Mouse (Mus musculus): Measurements from ENCODE around the gene Hist1h2af. TPM values are rescaled to one million over a fixed set of nuclear protein-coding genes. Genes with fewer than 3 reads are reported as not detected.

Hist1h2af gene
- polyA plus RNA-seq, 1 experiment from 2014 or later = 8.3 TPM

GRCm38 (mm10) chr13:23500424-23501200 is 33.1 kb upstream of the Hist1h2af start:
- Histone ChIP-seq H3K4me2 (peak overlapping the region; percentile 65), H3K9me3 (replicated peaks) (no peaks in the 10 kb centered on the region), H3K4me3 (replicated peaks) (peak overlapping the region; percentile 36), H3K27me3 (no peaks in the 10 kb centered on the region), H3K27ac (replicated peaks) (no peak overlapping the region), H3K36me3 (replicated peaks) (no peaks in the 10 kb centered on the region), H3K9ac (no peak overlapping the region), H3K4me1 (replicated peaks) (peaks cover 58% of the 10 kb centered on the region)
- peak; percentile 77 for ATAC-seq (ENCODE audit: insufficient read depth)
- under 1% methylated on average over 17 of the region's 17 CpGs for WGBS (ENCODE audit: insufficient replicate concordance)

- H3K27me3 ChIP-seq = no peaks in the 10 kb centered on the region
- ATAC-seq (ENCODE audit: insufficient read depth) = no peak
- no peaks in the 10 kb centered on the region for H3K36me3 ChIP-seq (replicated peaks)
- H3K4me3 ChIP-seq (replicated peaks) = peak overlapping the region; percentile 36
- no peak overlapping the region for H3K27ac ChIP-seq (replicated peaks)
- peak overlapping the region; percentile 65 for H3K4me2 ChIP-seq
- peaks cover 67% of the 10 kb centered on the region for H3K4me1 ChIP-seq (replicated peaks)
- no peaks in the 10 kb centered on the region for H3K9me3 ChIP-seq (replicated peaks)
- 15% methylated on average over 5 of the region's 5 CpGs for WGBS (ENCODE audit: insufficient replicate concordance)
- H3K9ac ChIP-seq = peak overlapping the region; percentile 8; the same call in 1 of the 2 replicates
Measured at GRCm38 (mm10) chr13:23501511-23501910, 32.2 kb upstream of the Hist1h2af start.

- 28% methylated on average over 9 of the region's 9 CpGs for WGBS (ENCODE audit: insufficient replicate concordance)
- Histone ChIP-seq H3K27me3 (no peaks in the 10 kb centered on the region), H3K4me1 (replicated peaks) (peaks cover 69% of the 10 kb centered on the region), H3K27ac (replicated peaks) (no peak overlapping the region), H3K36me3 (replicated peaks) (no peaks in the 10 kb centered on the region), H3K9ac (peak overlapping the region; percentile 19; the same call in 1 of the 2 replicates), H3K9me3 (replicated peaks) (no peaks in the 10 kb centered on the region), H3K4me3 (replicated peaks) (peak overlapping the region; percentile 36), H3K4me2 (peak overlapping the region; percentile 65)
- ATAC-seq (ENCODE audit: insufficient read depth) = no peak
Measured at GRCm38 (mm10) chr13:23502031-23502567, 31.6 kb upstream of the Hist1h2af start.

- no peak overlapping the region for H3K27ac ChIP-seq (replicated peaks)
- no peaks in the 10 kb centered on the region for H3K9me3 ChIP-seq (replicated peaks)
- ATAC-seq (ENCODE audit: insufficient read depth) = no peak
- H3K4me2 ChIP-seq = no peak overlapping the region
- no peak overlapping the region for H3K4me3 ChIP-seq (replicated peaks)
- 68% methylated on average over 4 of the region's 4 CpGs for WGBS (ENCODE audit: insufficient replicate concordance)
- H3K9ac ChIP-seq = no peak overlapping the region
- no peaks in the 10 kb centered on the region for H3K36me3 ChIP-seq (replicated peaks)
- H3K4me1 ChIP-seq (replicated peaks) = peaks cover 72% of the 10 kb centered on the region
- no peaks in the 10 kb centered on the region for H3K27me3 ChIP-seq
Measured at GRCm38 (mm10) chr13:23502916-23503315, 30.8 kb upstream of the Hist1h2af start.

GRCm38 (mm10) chr13:23503797-23504196 is 29.9 kb upstream of the Hist1h2af start:
- no peak overlapping the region for H3K4me3 ChIP-seq (replicated peaks)
- no peak overlapping the region for H3K27ac ChIP-seq (replicated peaks)
- H3K27me3 ChIP-seq = no peaks in the 10 kb centered on the region
- 1% methylated on average over 9 of the region's 9 CpGs for WGBS (ENCODE audit: insufficient replicate concordance)
- H3K4me1 ChIP-seq (replicated peaks) = peaks cover 68% of the 10 kb centered on the region
- ATAC-seq (ENCODE audit: insufficient read depth) = no peak
- H3K9me3 ChIP-seq (replicated peaks) = no peaks in the 10 kb centered on the region
- H3K4me2 ChIP-seq = peak overlapping the region; percentile 23
- H3K36me3 ChIP-seq (replicated peaks) = no peaks in the 10 kb centered on the region
- no peak overlapping the region for H3K9ac ChIP-seq

- Histone ChIP-seq H3K4me2 (peak overlapping the region; percentile 76), H3K9me3 (replicated peaks) (no peaks in the 10 kb centered on the region), H3K36me3 (replicated peaks) (no peaks in the 10 kb centered on the region), H3K4me1 (replicated peaks) (peaks cover 60% of the 10 kb centered on the region), H3K9ac (peak overlapping the region; percentile 64), H3K27me3 (no peaks in the 10 kb centered on the region), H3K4me3 (replicated peaks) (peak overlapping the region; percentile 55), H3K27ac (replicated peaks) (peak overlapping the region; percentile 49; the same call in 1 of the 2 replicates)
- 4% methylated on average over 14 of the region's 14 CpGs for WGBS (ENCODE audit: insufficient replicate concordance)
- ATAC-seq (ENCODE audit: insufficient read depth) = 0 out of 2 replicates have a peak, but pooled peaks have one; percentile 33
Measured at GRCm38 (mm10) chr13:23505662-23506345, 27.9 kb upstream of the Hist1h2af start.

- Histone ChIP-seq H3K36me3 (replicated peaks) (no peaks in the 10 kb centered on the region), H3K4me2 (peak overlapping the region; percentile 76), H3K27ac (replicated peaks) (0 out of 2 replicates have a peak overlapping the region, but pooled peaks have one; percentile 31), H3K27me3 (no peaks in the 10 kb centered on the region), H3K4me3 (replicated peaks) (peak overlapping the region; percentile 55), H3K9ac (peak overlapping the region; percentile 64), H3K4me1 (replicated peaks) (peaks cover 56% of the 10 kb centered on the region), H3K9me3 (replicated peaks) (no peaks in the 10 kb centered on the region)
- under 1% methylated on average over 13 of the region's 13 CpGs for WGBS (ENCODE audit: insufficient replicate concordance)
- peak; percentile 58 for ATAC-seq (ENCODE audit: insufficient read depth)
Measured at GRCm38 (mm10) chr13:23506351-23506750, 27.4 kb upstream of the Hist1h2af start.

- 10% methylated on average over 14 of the region's 14 CpGs for WGBS (ENCODE audit: insufficient replicate concordance)
- Histone ChIP-seq H3K9me3 (replicated peaks) (no peaks in the 10 kb centered on the region), H3K4me2 (peak overlapping the region; percentile 76), H3K9ac (no peak overlapping the region), H3K36me3 (replicated peaks) (no peaks in the 10 kb centered on the region), H3K27me3 (no peaks in the 10 kb centered on the region), H3K4me1 (replicated peaks) (peaks cover 53% of the 10 kb centered on the region), H3K4me3 (replicated peaks) (peak overlapping the region; percentile 55), H3K27ac (replicated peaks) (0 out of 2 replicates have a peak overlapping the region, but pooled peaks have one; percentile 31)
- ATAC-seq (ENCODE audit: insufficient read depth) = 0 out of 2 replicates have a peak, but pooled peaks have one; percentile 26
Measured at GRCm38 (mm10) chr13:23506819-23507515, 26.7 kb upstream of the Hist1h2af start.

GRCm38 (mm10) chr13:23510127-23510526 is 23.6 kb upstream of the Hist1h2af start:
- no peak overlapping the region for H3K4me2 ChIP-seq
- 42% methylated on average over 1 of the region's 1 CpGs for WGBS (ENCODE audit: insufficient replicate concordance)
- H3K27me3 ChIP-seq = no peaks in the 10 kb centered on the region
- no peak overlapping the region for H3K4me3 ChIP-seq (replicated peaks)
- H3K9ac ChIP-seq = no peak overlapping the region
- H3K4me1 ChIP-seq (replicated peaks) = peaks cover 36% of the 10 kb centered on the region
- no peaks in the 10 kb centered on the region for H3K36me3 ChIP-seq (replicated peaks)
- H3K27ac ChIP-seq (replicated peaks) = no peak overlapping the region
- ATAC-seq (ENCODE audit: insufficient read depth) = no peak
- H3K9me3 ChIP-seq (replicated peaks) = no peaks in the 10 kb centered on the region

- no peak for ATAC-seq (ENCODE audit: insufficient read depth)
- Histone ChIP-seq H3K27ac (replicated peaks) (no peak overlapping the region), H3K9me3 (replicated peaks) (no peaks in the 10 kb centered on the region), H3K27me3 (no peaks in the 10 kb centered on the region), H3K4me2 (no peak overlapping the region), H3K36me3 (replicated peaks) (no peaks in the 10 kb centered on the region), H3K9ac (no peak overlapping the region), H3K4me3 (replicated peaks) (no peak overlapping the region), H3K4me1 (replicated peaks) (peaks cover 22% of the 10 kb centered on the region)
- WGBS (ENCODE audit: insufficient replicate concordance) = 67% methylated on average over 1 of the region's 1 CpGs
Measured at GRCm38 (mm10) chr13:23513517-23513916, 20.2 kb upstream of the Hist1h2af start.
